Comparison of ENCODE assay signal across 10 mouse cellular contexts in the genomic region with DNA sequence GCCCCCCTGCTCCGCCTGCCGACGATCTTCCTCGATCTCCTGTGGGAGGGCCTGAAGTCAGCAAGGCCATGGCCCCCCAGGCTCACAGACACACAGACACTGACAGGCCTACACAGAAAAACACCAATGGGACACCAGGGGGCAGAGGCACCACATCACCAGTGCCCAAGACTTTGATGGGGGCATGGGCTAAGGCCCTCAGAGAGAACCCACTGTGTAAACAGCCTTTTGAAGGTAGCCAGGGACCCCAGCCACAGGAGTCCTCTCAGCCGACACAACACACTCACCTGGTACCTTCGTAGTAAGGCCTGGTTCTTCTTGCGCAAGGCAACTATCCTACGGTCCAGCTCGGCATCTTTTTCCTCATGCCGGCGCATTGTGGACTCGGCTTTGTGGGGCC. TPM values are rescaled to one million over a fixed set of nuclear protein-coding genes. Genes with fewer than 3 reads are reported as not detected.
DNase-seq lines count a peak whose midpoint lies in the region; ATAC-seq lines count a peak whose summit lies in the region.
"Had no signal": no experiment of that assay in that cellular context is flagged by ENCODE, and none has a peak within 500 bp of the region (broad histone marks: within the 10 kb centered on the region; RNA-seq: fewer than 3 reads in every experiment).

No protein-coding gene starts in this region.

- H3K27ac ChIP-seq in kidney, embryonic 14.5 days (ENCODE audit: low read depth, low read length) = peak overlapping the region; percentile 74; the same call in 1 of the 2 replicates
- H3K27ac ChIP-seq in hindbrain, embryonic 11.5 days (ENCODE audit: low read depth, low read length) = peak overlapping the region; percentile 90
- H3K27ac ChIP-seq in midbrain, embryonic 15.5 days = peak overlapping the region; percentile 89
- H3K27ac ChIP-seq: macrophage had no signal

- H3K27me3 ChIP-seq in kidney, embryonic 14.5 days (ENCODE audit: control insufficient read depth, insufficient read depth, low read length) = peaks cover 5% of the 10 kb centered on the region; the same call in 1 of the 2 replicates
- H3K27me3 ChIP-seq in hindbrain, embryonic 11.5 days (ENCODE audit: control insufficient read depth, insufficient read depth, low read length) = peaks cover 2% of the 10 kb centered on the region; the same call in 1 of the 2 replicates
- H3K27me3 ChIP-seq in midbrain, embryonic 15.5 days (replicated peaks) = no peaks in the 10 kb centered on the region; the same call in 1 of the 2 replicates
- H3K27me3 ChIP-seq: Patski had no signal

- H3K4me3 ChIP-seq in kidney, embryonic 14.5 days (ENCODE audit: low read length) = no peak overlapping the region
- H3K4me3 ChIP-seq in hindbrain, embryonic 11.5 days (ENCODE audit: low read depth, low read length) = no peak overlapping the region
- H3K4me3 ChIP-seq in midbrain, embryonic 15.5 days = no peak overlapping the region

- 85% methylated on average over 12 of the region's 12 CpGs for WGBS in kidney, embryonic 14.5 days
- 78% methylated on average over 12 of the region's 12 CpGs for WGBS in hindbrain, embryonic 11.5 days
- WGBS in midbrain, embryonic 15.5 days = 79% methylated on average over 12 of the region's 12 CpGs

- H3K9me3 ChIP-seq in kidney, embryonic 14.5 days (ENCODE audit: control insufficient read depth, low read length) = no peaks in the 10 kb centered on the region
- no peaks in the 10 kb centered on the region for H3K9me3 ChIP-seq in hindbrain, embryonic 11.5 days (ENCODE audit: control insufficient read depth, low read length)
- no peaks in the 10 kb centered on the region for H3K9me3 ChIP-seq in midbrain, embryonic 15.5 days

- H3K36me3 ChIP-seq in kidney, embryonic 14.5 days (ENCODE audit: control insufficient read depth, insufficient read depth, low read length) = no peaks in the 10 kb centered on the region
- no peaks in the 10 kb centered on the region for H3K36me3 ChIP-seq in hindbrain, embryonic 11.5 days (ENCODE audit: control insufficient read depth, insufficient read depth, low read length)
- H3K36me3 ChIP-seq in midbrain, embryonic 15.5 days (replicated peaks) = no peaks in the 10 kb centered on the region

- peak overlapping the region; percentile 44 for H3K4me2 ChIP-seq in kidney, embryonic 14.5 days (replicated peaks; ENCODE audit: low read depth, low read length)
- H3K4me2 ChIP-seq in hindbrain, embryonic 11.5 days (replicated peaks; ENCODE audit: low read depth, low read length) = peak overlapping the region; percentile 41; the same call in 1 of the 2 replicates
- H3K4me2 ChIP-seq in midbrain, embryonic 15.5 days = peak overlapping the region; percentile 38; the same call in 1 of the 2 replicates

- no peak for DNase-seq in kidney, postnatal 14 days
- DNase-seq in adipocyte (ENCODE audit: low spot score) = peak; percentile 69
- no peak for DNase-seq in hindbrain, embryonic 11.5 days (ENCODE audit: low spot score)
- no peak for DNase-seq in testis, postnatal 10 days (ENCODE audit: low spot score)
- no peak for DNase-seq in adrenal gland, postnatal 36 days
- no peak for DNase-seq in frontal cortex, postnatal 14 days (ENCODE audit: low spot score in 2 of 2)

- no peak for ATAC-seq in kidney, embryonic 14.5 days (ENCODE audit: low FRiP score, low TSS enrichment)
- no peak for ATAC-seq in hindbrain, embryonic 11.5 days (ENCODE audit: low FRiP score)
- no peak for ATAC-seq in midbrain, embryonic 15.5 days (replicated peaks)

- peaks cover 22% of the 10 kb centered on the region for H3K4me1 ChIP-seq in kidney, embryonic 14.5 days (ENCODE audit: control insufficient read depth, insufficient read depth, low read length)
- H3K4me1 ChIP-seq in hindbrain, embryonic 11.5 days (replicated peaks; ENCODE audit: control insufficient read depth, insufficient read depth, low read length) = peaks cover 20% of the 10 kb centered on the region
- H3K4me1 ChIP-seq in midbrain, embryonic 15.5 days = peaks cover 29% of the 10 kb centered on the region

- H3K9ac ChIP-seq in kidney, embryonic 14.5 days (ENCODE audit: low read depth, low read length) = peak overlapping the region; percentile 50; the same call in 1 of the 2 replicates
- peak overlapping the region; percentile 59 for H3K9ac ChIP-seq in hindbrain, embryonic 11.5 days (ENCODE audit: low read depth, low read length)
- H3K9ac ChIP-seq in midbrain, embryonic 15.5 days = no peak overlapping the region

RNA-seq across cellular contexts. Expression of gene Ccdc9b, which starts 1.1 kb away (rescaled TPM):
- 0.34 and 0.68 TPM in 2 replicates for polyA plus RNA-seq in kidney, embryonic 14.5 days (2014; fragmentation: Nextera tagmentation; extraction: Ambion mirVana)
- polyA plus RNA-seq in hindbrain, embryonic 11.5 days (2014; fragmentation: Nextera tagmentation; extraction: Ambion mirVana) = 0.68 and 0.98 TPM in 2 replicates
- polyA plus RNA-seq in midbrain, embryonic 15.5 days (2015; fragmentation: Nextera tagmentation; extraction: Ambion mirVana) = 1.3 and 2.1 TPM in 2 replicates
- 1 to 10 TPM; 4.8 to 5.6 TPM for total RNA-seq in adrenal gland, postnatal 36 days (2021)

RNA-seq across cellular contexts. Expression of gene Phgr1, which starts 11.2 kb away (rescaled TPM):
- polyA plus RNA-seq in kidney, embryonic 14.5 days (2014; fragmentation: Nextera tagmentation; extraction: Ambion mirVana) = not detected in 2 replicates
- not detected in 2 replicates for polyA plus RNA-seq in hindbrain, embryonic 11.5 days (2014; fragmentation: Nextera tagmentation; extraction: Ambion mirVana)
- polyA plus RNA-seq in midbrain, embryonic 15.5 days (2015; fragmentation: Nextera tagmentation; extraction: Ambion mirVana) = not detected in 2 replicates
- total RNA-seq in adrenal gland, postnatal 36 days (2021) = not detected
- polyA plus RNA-seq: macrophage, Patski had no signal

RNA-seq across cellular contexts. Expression of gene Inafm2, which starts 15.8 kb away (rescaled TPM):
- polyA plus RNA-seq in kidney, embryonic 14.5 days (2014; fragmentation: Nextera tagmentation; extraction: Ambion mirVana) = 18.3 and 22.0 TPM in 2 replicates
- polyA plus RNA-seq in hindbrain, embryonic 11.5 days (2014; fragmentation: Nextera tagmentation; extraction: Ambion mirVana) = 34.1 and 35.4 TPM in 2 replicates
- polyA plus RNA-seq in midbrain, embryonic 15.5 days (2015; fragmentation: Nextera tagmentation; extraction: Ambion mirVana) = 20.5 and 21.6 TPM in 2 replicates
- total RNA-seq in adrenal gland, postnatal 36 days (2021) = 10 to 100 TPM; 35.5 to 40.5 TPM

RNA-seq across cellular contexts. Expression of gene Disp2, which starts 18.2 kb away (rescaled TPM):
- polyA plus RNA-seq in kidney, embryonic 14.5 days (2014; fragmentation: Nextera tagmentation; extraction: Ambion mirVana) = 0.05 TPM in 1 of 2 replicates, not detected in the other
- polyA plus RNA-seq in hindbrain, embryonic 11.5 days (2014; fragmentation: Nextera tagmentation; extraction: Ambion mirVana) = 8.5 and 9.2 TPM in 2 replicates
- polyA plus RNA-seq in midbrain, embryonic 15.5 days (2015; fragmentation: Nextera tagmentation; extraction: Ambion mirVana) = 65.5 and 75.2 TPM in 2 replicates
- 10 to 100 TPM; 20.6 to 26.4 TPM for total RNA-seq in adrenal gland, postnatal 36 days (2021)
- polyA plus RNA-seq: macrophage had no signal

RNA-seq across cellular contexts. Expression of gene Plcb2, which starts 33.1 kb away (rescaled TPM):
- 1.7 and 1.9 TPM in 2 replicates for polyA plus RNA-seq in kidney, embryonic 14.5 days (2014; fragmentation: Nextera tagmentation; extraction: Ambion mirVana)
- polyA plus RNA-seq in hindbrain, embryonic 11.5 days (2014; fragmentation: Nextera tagmentation; extraction: Ambion mirVana) = 0.32 and 0.43 TPM in 2 replicates
- polyA plus RNA-seq in midbrain, embryonic 15.5 days (2015; fragmentation: Nextera tagmentation; extraction: Ambion mirVana) = 0.43 and 0.71 TPM in 2 replicates
- 1 to 10 TPM; 1.4 to 1.7 TPM for total RNA-seq in adrenal gland, postnatal 36 days (2021)
